Mouse (Mus musculus): Measurements from ENCODE around the gene Col4a4. TPM values are rescaled to one million over a fixed set of nuclear protein-coding genes. Genes with fewer than 3 reads are reported as not detected.

Gene Col4a4
- polyA plus RNA-seq, 1 experiment from 2014 or later, result 0.21 TPM

DNA sequence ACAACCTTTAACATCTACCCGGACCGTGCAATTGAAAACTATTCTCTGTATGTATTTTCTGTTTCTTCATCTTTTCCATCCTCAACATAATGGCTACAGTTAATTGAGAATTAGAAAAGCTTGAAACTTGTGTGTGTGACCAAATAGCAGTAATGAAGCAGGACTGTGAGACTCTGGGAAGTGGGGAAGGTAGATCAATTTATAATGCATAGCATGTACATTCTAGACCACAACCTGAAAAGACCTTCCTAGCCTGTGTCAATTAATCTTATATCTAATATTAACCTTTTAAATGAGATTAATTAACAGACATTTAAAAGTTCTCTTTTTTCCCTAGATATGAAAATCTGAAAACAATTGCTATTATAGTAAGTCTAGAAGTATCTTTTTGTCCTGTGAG lies 42.7 kb downstream of the Col4a4 start:
- no peak for DNase-seq (ENCODE audit: low spot score)
- Histone ChIP-seq H3K9me3 (ENCODE audit: control insufficient read depth, low read length) (no peaks in the 10 kb centered on the region), H3K4me3 (ENCODE audit: low read depth, low read length) (no peak overlapping the region), H3K27ac (ENCODE audit: low read depth, low read length) (no peak overlapping the region), H3K36me3 (ENCODE audit: control insufficient read depth, insufficient read depth, low read length) (no peaks in the 10 kb centered on the region), H3K9ac (ENCODE audit: low read length) (no peak overlapping the region), H3K4me2 (ENCODE audit: low read depth, low read length, severe bottlenecking) (no peak overlapping the region), H3K4me1 (replicated peaks; ENCODE audit: control insufficient read depth, insufficient read depth, low read length) (no peaks in the 10 kb centered on the region; the same call in 1 of the 2 replicates), H3K27me3 (ENCODE audit: control insufficient read depth, insufficient read depth, low read length) (no peaks in the 10 kb centered on the region)
- WGBS, result 88% methylated on average over 2 of the region's 2 CpGs
- peak; percentile 39; the same call in 1 of the 2 replicates for ATAC-seq (replicated peaks; ENCODE audit: low FRiP score)

DNA sequence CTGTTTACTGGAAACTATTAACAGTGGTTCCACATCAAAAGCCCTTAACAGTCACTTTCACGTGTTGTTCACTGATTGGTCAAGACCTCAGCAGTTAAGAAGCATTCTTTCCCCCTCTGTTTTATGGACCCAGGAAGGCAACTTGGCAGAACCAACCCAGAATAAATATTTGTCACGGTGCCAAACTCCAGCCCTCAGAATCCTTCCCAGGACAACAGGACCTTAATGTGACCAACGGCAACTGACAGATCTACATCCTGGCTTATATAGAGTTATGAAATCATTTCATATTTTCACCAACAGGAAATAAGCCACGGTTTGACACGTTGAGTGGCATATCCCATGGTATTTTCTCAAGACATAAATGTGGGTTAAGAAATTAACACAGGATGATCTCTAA lies 46.6 kb downstream of the Col4a4 start:
- H3K4me2 ChIP-seq (ENCODE audit: low read depth, low read length, severe bottlenecking), result no peak overlapping the region
- H3K4me3 ChIP-seq (ENCODE audit: low read depth, low read length), result no peak overlapping the region
- no peaks in the 10 kb centered on the region for H3K36me3 ChIP-seq (ENCODE audit: control insufficient read depth, insufficient read depth, low read length)
- no peak overlapping the region for H3K9ac ChIP-seq (ENCODE audit: low read length)
- ATAC-seq (replicated peaks; ENCODE audit: low FRiP score), result no peak
- H3K9me3 ChIP-seq (ENCODE audit: control insufficient read depth, low read length), result no peaks in the 10 kb centered on the region
- WGBS, result 90% methylated on average over 5 of the region's 5 CpGs
- H3K4me1 ChIP-seq (replicated peaks; ENCODE audit: control insufficient read depth, insufficient read depth, low read length), result no peaks in the 10 kb centered on the region; the same call in 1 of the 2 replicates
- no peaks in the 10 kb centered on the region for H3K27me3 ChIP-seq (ENCODE audit: control insufficient read depth, insufficient read depth, low read length)
- no peak for DNase-seq (ENCODE audit: low spot score)
- H3K27ac ChIP-seq (ENCODE audit: low read depth, low read length), result no peak overlapping the region

GRCm38 (mm10) chr1:82537848-82538247 lies 48.8 kb downstream of the Col4a4 start:
- DNase-seq (ENCODE audit: low spot score), result no peak

GRCm38 (mm10) chr1:82536515-82537174 lies 50.0 kb downstream of the Col4a4 start:
- Histone ChIP-seq H3K9ac (ENCODE audit: low read length) (no peak overlapping the region), H3K36me3 (ENCODE audit: control insufficient read depth, insufficient read depth, low read length) (no peaks in the 10 kb centered on the region), H3K4me2 (ENCODE audit: low read depth, low read length, severe bottlenecking) (no peak overlapping the region), H3K9me3 (ENCODE audit: control insufficient read depth, low read length) (no peaks in the 10 kb centered on the region), H3K27me3 (ENCODE audit: control insufficient read depth, insufficient read depth, low read length) (no peaks in the 10 kb centered on the region), H3K4me1 (replicated peaks; ENCODE audit: control insufficient read depth, insufficient read depth, low read length) (no peaks in the 10 kb centered on the region), H3K27ac (ENCODE audit: low read depth, low read length) (no peak overlapping the region), H3K4me3 (ENCODE audit: low read depth, low read length) (no peak overlapping the region)
- no peak for DNase-seq (ENCODE audit: low spot score)
- 83% methylated on average over 6 of the region's 6 CpGs for WGBS
- ATAC-seq (replicated peaks; ENCODE audit: low FRiP score), result peak; percentile 24; the same call in 1 of the 2 replicates

More at GRCm38 (mm10) chr1:82537848-82538247, 48.8 kb downstream of the Col4a4 start:
- H3K4me1 ChIP-seq (replicated peaks; ENCODE audit: control insufficient read depth, insufficient read depth, low read length), result no peaks in the 10 kb centered on the region
- no peak overlapping the region for H3K9ac ChIP-seq (ENCODE audit: low read length)
- no peaks in the 10 kb centered on the region for H3K36me3 ChIP-seq (ENCODE audit: control insufficient read depth, insufficient read depth, low read length)
- WGBS, result 82% methylated on average over 3 of the region's 3 CpGs
- H3K4me2 ChIP-seq (ENCODE audit: low read depth, low read length, severe bottlenecking), result no peak overlapping the region
- no peaks in the 10 kb centered on the region for H3K9me3 ChIP-seq (ENCODE audit: control insufficient read depth, low read length)
- no peak overlapping the region for H3K4me3 ChIP-seq (ENCODE audit: low read depth, low read length)
- H3K27ac ChIP-seq (ENCODE audit: low read depth, low read length), result no peak overlapping the region
- no peaks in the 10 kb centered on the region for H3K27me3 ChIP-seq (ENCODE audit: control insufficient read depth, insufficient read depth, low read length)
- no peak for ATAC-seq (replicated peaks; ENCODE audit: low FRiP score)

GRCm38 (mm10) chr1:82527931-82528330 lies 58.7 kb downstream of the Col4a4 start:
- H3K9me3 ChIP-seq (ENCODE audit: control insufficient read depth, low read length), result no peaks in the 10 kb centered on the region
- no peaks in the 10 kb centered on the region for H3K27me3 ChIP-seq (ENCODE audit: control insufficient read depth, insufficient read depth, low read length)
- ATAC-seq (replicated peaks; ENCODE audit: low FRiP score) (no peak), DNase-seq (ENCODE audit: low spot score) (no peak)
- WGBS, result 79% methylated on average over 4 of the region's 4 CpGs
- no peak overlapping the region for H3K4me3 ChIP-seq (ENCODE audit: low read depth, low read length)
- H3K4me2 ChIP-seq (ENCODE audit: low read depth, low read length, severe bottlenecking), result no peak overlapping the region
- H3K36me3 ChIP-seq (ENCODE audit: control insufficient read depth, insufficient read depth, low read length), result no peaks in the 10 kb centered on the region
- no peaks in the 10 kb centered on the region for H3K4me1 ChIP-seq (replicated peaks; ENCODE audit: control insufficient read depth, insufficient read depth, low read length)
- H3K9ac ChIP-seq (ENCODE audit: low read length), result no peak overlapping the region
- H3K27ac ChIP-seq (ENCODE audit: low read depth, low read length), result no peak overlapping the region

DNA sequence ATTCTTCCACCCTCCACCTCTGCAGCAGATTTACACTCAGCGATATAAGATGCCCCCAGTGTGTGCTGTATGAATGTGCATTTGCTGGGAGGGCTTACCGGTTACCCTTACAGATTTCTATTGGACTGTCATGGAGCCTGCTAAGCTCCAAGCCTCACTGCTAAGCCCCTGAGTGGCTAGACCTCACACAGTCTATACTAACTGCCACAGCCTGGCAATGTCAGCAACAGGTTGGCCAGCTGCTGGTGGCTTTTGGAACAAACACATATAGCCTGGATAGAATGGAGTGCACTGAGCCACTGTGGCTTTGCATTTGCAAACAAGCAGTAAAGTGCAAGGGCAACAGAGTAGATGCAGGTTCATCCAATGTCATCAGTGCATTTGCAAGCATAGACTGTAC lies 94.7 kb downstream of the Col4a4 start:
- WGBS, result 84% methylated on average over 2 of the region's 2 CpGs
- DNase-seq (ENCODE audit: low spot score) (no peak), ATAC-seq (replicated peaks; ENCODE audit: low FRiP score) (no peak)
- no peak overlapping the region for H3K27ac ChIP-seq (ENCODE audit: low read depth, low read length)
- H3K4me3 ChIP-seq (ENCODE audit: low read depth, low read length), result no peak overlapping the region
- no peaks in the 10 kb centered on the region for H3K4me1 ChIP-seq (replicated peaks; ENCODE audit: control insufficient read depth, insufficient read depth, low read length)
- H3K9ac ChIP-seq (ENCODE audit: low read length), result no peak overlapping the region
- H3K36me3 ChIP-seq (ENCODE audit: control insufficient read depth, insufficient read depth, low read length), result no peaks in the 10 kb centered on the region
- H3K27me3 ChIP-seq (ENCODE audit: control insufficient read depth, insufficient read depth, low read length), result no peaks in the 10 kb centered on the region
- no peaks in the 10 kb centered on the region for H3K9me3 ChIP-seq (ENCODE audit: control insufficient read depth, low read length)
- H3K4me2 ChIP-seq (ENCODE audit: low read depth, low read length, severe bottlenecking), result no peak overlapping the region

DNA sequence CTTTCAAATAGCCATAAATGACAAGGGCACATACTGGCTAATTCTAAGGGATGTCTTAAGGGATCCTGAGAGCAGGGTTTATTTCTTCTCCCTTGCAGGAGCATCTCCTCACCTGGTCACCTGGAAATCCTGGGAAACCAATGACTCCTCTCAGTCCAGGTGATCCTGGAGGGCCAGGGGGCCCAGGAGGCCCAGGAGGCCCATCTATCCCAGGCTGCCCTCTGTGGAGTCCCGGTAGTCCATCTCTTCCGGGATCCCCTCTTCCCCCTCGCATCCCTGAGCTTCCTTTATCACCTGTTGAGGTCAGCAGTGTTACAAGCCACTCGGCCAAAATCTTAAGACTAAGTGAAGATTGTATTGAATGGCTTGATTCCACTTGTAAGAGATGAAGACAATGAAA lies 100.3 kb downstream of the Col4a4 start:
- DNase-seq (ENCODE audit: low spot score) (no peak), ATAC-seq (replicated peaks; ENCODE audit: low FRiP score) (no peak)
- Histone ChIP-seq H3K9me3 (ENCODE audit: control insufficient read depth, low read length) (no peaks in the 10 kb centered on the region), H3K9ac (ENCODE audit: low read length) (no peak overlapping the region), H3K27ac (ENCODE audit: low read depth, low read length) (no peak overlapping the region), H3K4me3 (ENCODE audit: low read depth, low read length) (no peak overlapping the region), H3K4me2 (ENCODE audit: low read depth, low read length, severe bottlenecking) (no peak overlapping the region), H3K27me3 (ENCODE audit: control insufficient read depth, insufficient read depth, low read length) (no peaks in the 10 kb centered on the region), H3K4me1 (replicated peaks; ENCODE audit: control insufficient read depth, insufficient read depth, low read length) (no peaks in the 10 kb centered on the region), H3K36me3 (ENCODE audit: control insufficient read depth, insufficient read depth, low read length) (no peaks in the 10 kb centered on the region)
- 84% methylated on average over 4 of the region's 4 CpGs for WGBS

DNA sequence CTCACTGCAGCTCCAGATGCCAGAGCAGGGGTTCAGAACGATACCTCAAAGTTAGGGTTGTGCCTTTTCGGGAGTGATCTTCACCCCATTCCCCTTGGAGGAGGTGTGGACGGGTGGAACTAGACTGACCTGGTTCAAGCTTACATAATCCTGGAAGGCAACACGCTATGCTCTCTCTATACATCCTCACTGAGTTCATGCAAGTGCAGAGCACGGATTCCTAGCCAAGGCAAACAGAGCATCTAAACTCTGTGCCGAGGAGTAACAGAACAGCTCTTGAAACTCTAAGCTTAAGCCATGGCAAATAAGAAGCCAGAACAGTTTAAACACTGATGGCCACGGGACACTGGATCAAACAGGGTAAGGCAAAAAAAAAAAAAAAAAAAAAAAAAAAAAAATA lies 104.3 kb downstream of the Col4a4 start:
- no peak for DNase-seq (ENCODE audit: low spot score)
- Histone ChIP-seq H3K4me3 (ENCODE audit: low read depth, low read length) (no peak overlapping the region), H3K36me3 (ENCODE audit: control insufficient read depth, insufficient read depth, low read length) (no peaks in the 10 kb centered on the region), H3K9me3 (ENCODE audit: control insufficient read depth, low read length) (no peaks in the 10 kb centered on the region), H3K4me1 (replicated peaks; ENCODE audit: control insufficient read depth, insufficient read depth, low read length) (no peaks in the 10 kb centered on the region), H3K9ac (ENCODE audit: low read length) (no peak overlapping the region), H3K27ac (ENCODE audit: low read depth, low read length) (no peak overlapping the region), H3K4me2 (ENCODE audit: low read depth, low read length, severe bottlenecking) (no peak overlapping the region), H3K27me3 (ENCODE audit: control insufficient read depth, insufficient read depth, low read length) (no peaks in the 10 kb centered on the region)
- no peak for ATAC-seq (replicated peaks; ENCODE audit: low FRiP score)
- 87% methylated on average over 7 of the region's 7 CpGs for WGBS

All from forebrain, embryonic 11.5 days (tissue).